Comparison of ENCODE assay signal across 8 mouse cellular contexts in the genomic region with DNA sequence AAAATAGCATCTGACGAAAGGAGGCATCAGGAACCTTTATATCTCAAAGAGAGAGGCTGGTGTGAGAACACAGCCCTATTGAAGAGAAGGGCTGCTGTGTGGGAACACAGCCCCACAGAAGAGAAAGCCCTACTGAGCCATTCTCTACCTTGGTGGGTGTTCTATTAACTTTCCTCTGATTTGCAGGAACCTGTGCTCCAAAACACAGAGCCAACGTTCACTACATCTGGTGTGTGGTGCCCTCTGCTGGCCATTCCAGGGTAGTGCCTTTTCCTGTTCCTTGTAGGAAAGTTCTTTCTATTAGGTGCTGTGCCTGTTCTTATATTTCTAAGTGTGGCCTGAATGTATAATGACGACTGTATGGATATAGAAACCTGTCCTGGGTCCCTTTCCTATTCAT. TPM values are rescaled to one million over a fixed set of nuclear protein-coding genes. Genes with fewer than 3 reads are reported as not detected.
DNase-seq lines count a peak whose midpoint lies in the region; ATAC-seq lines count a peak whose summit lies in the region.

No protein-coding gene starts in this region.

- no peaks in the 10 kb centered on the region for H3K36me3 ChIP-seq in hindbrain, embryonic 16.5 days (ENCODE audit: control insufficient read depth, insufficient read depth, low read length)

- 19% methylated on average over 3 of the region's 3 CpGs for WGBS in hindbrain, embryonic 16.5 days

- no peak overlapping the region for H3K9ac ChIP-seq in hindbrain, embryonic 16.5 days (ENCODE audit: low read depth, low read length)

- peak; percentile 90 to 93 for DNase-seq in cerebellum, postnatal 14 days
- peak; percentile 82 for DNase-seq in gastrocnemius, adult 18-20 months (ENCODE audit: low spot score)
- DNase-seq in layer of hippocampus, postnatal 36 days, result peak; percentile 74 to 79
- peak; percentile 81 to 91 for DNase-seq in right cerebral cortex, postnatal 10 days (ENCODE audit: low spot score in 2 of 2)
- peak; percentile 60 to 83 for DNase-seq in urinary bladder, postnatal 36 days (ENCODE audit: low spot score in 2 of 2)

- H3K4me2 ChIP-seq in hindbrain, embryonic 16.5 days (ENCODE audit: low read length), result no peak overlapping the region

- H3K27me3 ChIP-seq in hindbrain, embryonic 16.5 days (replicated peaks; ENCODE audit: control insufficient read depth, insufficient read depth, low read length), result no peaks in the 10 kb centered on the region

- peaks cover 4% of the 10 kb centered on the region for H3K4me1 ChIP-seq in hindbrain, embryonic 16.5 days (ENCODE audit: control insufficient read depth, insufficient read depth, low read depth, low read length)

- H3K9me3 ChIP-seq in hindbrain, embryonic 16.5 days (ENCODE audit: control insufficient read depth, low read length), result no peaks in the 10 kb centered on the region

- H3K27ac ChIP-seq in hindbrain, embryonic 16.5 days (ENCODE audit: low read depth, low read length), result no peak overlapping the region

- ATAC-seq in activated CD4-positive, CD25-positive, alpha-beta regulatory T cell, adult 4 months, result peak; percentile 45
- ATAC-seq in hindbrain, embryonic 16.5 days, result peak; percentile 75; the same call in 1 of the 2 replicates
- ATAC-seq in megakaryocyte progenitor cell, adult 5-6 weeks (replicated peaks; ENCODE audit: poor library complexity), result peak; percentile 93

- H3K4me3 ChIP-seq in hindbrain, embryonic 16.5 days (ENCODE audit: low read length), result no peak overlapping the region

RNA-seq across cellular contexts. Expression of gene Zfp326, which starts 7.8 kb away (rescaled TPM):
- polyA plus RNA-seq in activated CD4-positive, CD25-positive, alpha-beta regulatory T cell, adult 4 months (2017; shearing (Covaris generic)), result 10 to 100 TPM; 12.4 to 14.0 TPM
- total RNA-seq in gastrocnemius, adult 18-20 months (2021), result 10 to 100 TPM in 1 of 2 experiments, 1 to 10 TPM in 1; 8.1 to 11.4 TPM
- polyA plus RNA-seq in hindbrain, embryonic 16.5 days (2015; fragmentation: Nextera tagmentation; extraction: Ambion mirVana), result 35.5 and 39.7 TPM in 2 replicates
- 10 to 100 TPM; 38.8 to 41.3 TPM for total RNA-seq in layer of hippocampus, postnatal 36 days (2021)
- total RNA-seq in megakaryocyte progenitor cell, adult 5-6 weeks (2015), result 33.9 and 38.5 TPM in 2 replicates
- 26.1 and 37.4 TPM in 2 replicates for total RNA-seq in megakaryocyte progenitor cell, adult 5-6 weeks (2017)
